Mouse (Mus musculus) neural tube, embryonic 11.5 days (tissue): ENCODE measurements at regions not wholly inside any gene's neighbourhood (a gene's known extent, or its start where the extent isn't known, plus 50 kb on each side); places are given as distances from the start of the nearest gene placed in this dataset.

Experiments used
- ATAC-seq: fragments of 200-750 bp; cut with Nextera tagmentation; 2 replicates; pipeline ENCODE4 v1.8.0; 2017; ENCODE audit warnings: moderate number of reproducible peaks, mild to moderate bottlenecking, moderate TSS enrichment, moderate library complexity; ENCODE audit not compliant: insufficient read depth, low FRiP score, low TSS enrichment
- DNase-seq: peaks from one replicate; pipeline ENCODE4 v3.0.0-alpha.2; 2015; ENCODE audit warnings: low spot score
- H3K27ac ChIP-seq: fragments of 300-500 bp; sonication (generic); 2 replicates; pipeline ENCODE4 v1.5.1; 2014; ENCODE audit warnings: low read depth, mild to moderate bottlenecking, low read length
- H3K27me3 ChIP-seq: fragments of 300-500 bp; sonication (generic); 2 replicates; pipeline ENCODE4 v1.6.1; 2014; ENCODE audit warnings: mild to moderate bottlenecking, low read length, mixed read lengths; ENCODE audit not compliant: control insufficient read depth, insufficient read depth
- H3K36me3 ChIP-seq: fragments of 300-500 bp; sonication (generic); 2 replicates; pipeline ENCODE4 v1.6.1; 2014; ENCODE audit warnings: mild to moderate bottlenecking, low read length, moderate library complexity, mixed read lengths; ENCODE audit not compliant: control insufficient read depth, insufficient read depth
- H3K4me1 ChIP-seq: fragments of 300-500 bp; sonication (generic); 2 replicates; pipeline ENCODE4 v1.6.1; 2014; ENCODE audit warnings: low read length, mixed read lengths; ENCODE audit not compliant: control insufficient read depth, insufficient read depth
- H3K4me2 ChIP-seq: fragments of 300-500 bp; sonication (generic); 2 replicates; pipeline ENCODE4 v1.6.1; 2014; ENCODE audit warnings: low read depth, mild to moderate bottlenecking, moderate library complexity
- H3K4me3 ChIP-seq: fragments of 300-500 bp; sonication (generic); 2 replicates; pipeline ENCODE4 v1.5.1; 2014; ENCODE audit warnings: low read depth, low read length
- H3K9ac ChIP-seq: fragments of 300-500 bp; sonication (generic); 2 replicates; pipeline ENCODE4 v1.6.1; 2014; ENCODE audit warnings: mild to moderate bottlenecking, low read length
- H3K9me3 ChIP-seq: fragments of 300-500 bp; sonication (generic); 2 replicates; pipeline ENCODE4 v1.6.1; 2016; ENCODE audit warnings: low read length; ENCODE audit not compliant: control insufficient read depth
- WGBS: fragments of 180-500 bp; shearing (Covaris S2); extraction: QIAGEN DNeasy Blood & Tissue Kit; methylation state at CpG from one replicate; pipeline ENCODE4 v1.1.7; 2014; 5-methylcytosine and 5-hydroxymethylcytosine counted together

- Histone ChIP-seq H3K4me2 (no peak overlapping the region), H3K27ac (no peak overlapping the region), H3K36me3 (no peaks in the 10 kb centered on the region), H3K9me3 (no peaks in the 10 kb centered on the region), H3K27me3 (no peaks in the 10 kb centered on the region), H3K4me3 (no peak overlapping the region), H3K9ac (no peak overlapping the region), H3K4me1 (no peaks in the 10 kb centered on the region)
- DNase-seq (no peak), ATAC-seq (no peak)
- 19% methylated on average over 1 of the region's 1 CpGs for WGBS
These were observed 119.7 kb downstream of the Cd83 start for GRCm38 (mm10) chr13:43904291-43904690.

- no peak overlapping the region for H3K4me3 ChIP-seq
- 74% methylated on average over 7 of the region's 7 CpGs for WGBS
- H3K27me3 ChIP-seq, result no peaks in the 10 kb centered on the region
- no peaks in the 10 kb centered on the region for H3K9me3 ChIP-seq
- ATAC-seq (no peak), DNase-seq (no peak)
- no peak overlapping the region for H3K9ac ChIP-seq
- no peak overlapping the region for H3K4me2 ChIP-seq
- H3K27ac ChIP-seq, result no peak overlapping the region
- H3K4me1 ChIP-seq, result no peaks in the 10 kb centered on the region
- H3K36me3 ChIP-seq, result no peaks in the 10 kb centered on the region
These were observed 121.7 kb downstream of the Cd83 start for GRCm38 (mm10) chr13:43906241-43906640.

GRCm38 (mm10) chr13:43907425-43907824, 122.8 kb downstream of the Cd83 start:
- H3K4me1 ChIP-seq, result no peaks in the 10 kb centered on the region
- no peak overlapping the region for H3K9ac ChIP-seq
- ATAC-seq, result no peak

GRCm38 (mm10) chr13:43908041-43908644, 123.6 kb downstream of the Cd83 start:
- Histone ChIP-seq H3K9ac (no peak overlapping the region), H3K27ac (no peak overlapping the region), H3K4me1 (no peaks in the 10 kb centered on the region), H3K9me3 (no peaks in the 10 kb centered on the region), H3K36me3 (no peaks in the 10 kb centered on the region), H3K27me3 (no peaks in the 10 kb centered on the region), H3K4me3 (no peak overlapping the region), H3K4me2 (no peak overlapping the region)
- no peak for DNase-seq
- no peak for ATAC-seq
- 74% methylated on average over 16 of the region's 16 CpGs for WGBS

More at GRCm38 (mm10) chr13:43907425-43907824, 122.8 kb downstream of the Cd83 start:
- Histone ChIP-seq H3K9me3 (no peaks in the 10 kb centered on the region), H3K27me3 (no peaks in the 10 kb centered on the region), H3K27ac (no peak overlapping the region), H3K36me3 (no peaks in the 10 kb centered on the region), H3K4me2 (no peak overlapping the region), H3K4me3 (no peak overlapping the region)
- WGBS, result 71% methylated on average over 8 of the region's 8 CpGs
- no peak for DNase-seq

- H3K27ac ChIP-seq, result no peak overlapping the region
- no peak overlapping the region for H3K4me2 ChIP-seq
- no peak overlapping the region for H3K4me3 ChIP-seq
- H3K27me3 ChIP-seq, result no peaks in the 10 kb centered on the region
- H3K9ac ChIP-seq, result no peak overlapping the region
- WGBS, result 40% methylated on average over 7 of the region's 7 CpGs
- no peaks in the 10 kb centered on the region for H3K36me3 ChIP-seq
- no peaks in the 10 kb centered on the region for H3K4me1 ChIP-seq
- ATAC-seq, result no peak
- no peak for DNase-seq
- no peaks in the 10 kb centered on the region for H3K9me3 ChIP-seq
These were observed 125.4 kb downstream of the Cd83 start for GRCm38 (mm10) chr13:43909933-43910332.

- Histone ChIP-seq H3K4me1 (no peaks in the 10 kb centered on the region), H3K4me2 (no peak overlapping the region), H3K9ac (no peak overlapping the region), H3K4me3 (no peak overlapping the region), H3K27me3 (no peaks in the 10 kb centered on the region), H3K36me3 (no peaks in the 10 kb centered on the region), H3K27ac (no peak overlapping the region), H3K9me3 (no peaks in the 10 kb centered on the region)
- WGBS, result 38% methylated on average over 7 of the region's 7 CpGs
- DNase-seq (no peak), ATAC-seq (no peak)
These were observed 128.9 kb downstream of the Cd83 start for GRCm38 (mm10) chr13:43913476-43913875.

- H3K36me3 ChIP-seq, result no peaks in the 10 kb centered on the region
- no peak overlapping the region for H3K4me2 ChIP-seq
- H3K9me3 ChIP-seq, result no peaks in the 10 kb centered on the region
- no peak overlapping the region for H3K9ac ChIP-seq
- WGBS, result 85% methylated on average over 5 of the region's 5 CpGs
- ATAC-seq, result no peak
- DNase-seq, result no peak
- H3K4me1 ChIP-seq, result no peaks in the 10 kb centered on the region
- no peak overlapping the region for H3K4me3 ChIP-seq
- H3K27me3 ChIP-seq, result no peaks in the 10 kb centered on the region
- H3K27ac ChIP-seq, result no peak overlapping the region
These were observed 135.3 kb downstream of the Cd83 start for GRCm38 (mm10) chr13:43919781-43920420.

- DNase-seq (peak; percentile 44), ATAC-seq (peak; percentile 65)
- H3K27me3 ChIP-seq, result no peaks in the 10 kb centered on the region
- H3K9ac ChIP-seq, result no peak overlapping the region
- H3K4me3 ChIP-seq, result no peak overlapping the region
- no peak overlapping the region for H3K4me2 ChIP-seq
- no peaks in the 10 kb centered on the region for H3K36me3 ChIP-seq
- H3K27ac ChIP-seq, result 0 out of 2 replicates have a peak overlapping the region, but pooled peaks have one; percentile 2
- H3K4me1 ChIP-seq, result peaks cover 19% of the 10 kb centered on the region
- H3K9me3 ChIP-seq, result peaks cover 4% of the 10 kb centered on the region; the same call in 1 of the 2 replicates
- WGBS, result 51% methylated on average over 19 of the region's 19 CpGs
These were observed 145.8 kb downstream of the Cd83 start for GRCm38 (mm10) chr13:43930081-43930981.
